12 mouse cellular contexts compared by ENCODE assay signal in genomic region chr12:98571896-98572680, GRCm38 (mm10). TPM values are rescaled to one million over a fixed set of nuclear protein-coding genes. Genes with fewer than 3 reads are reported as not detected.
DNase-seq lines count a peak whose midpoint lies in the region; ATAC-seq and TF ChIP-seq lines count a peak whose summit lies in the region.
"Had no signal": no experiment of that assay in that cellular context is flagged by ENCODE, and none has a peak within 500 bp of the region (broad histone marks: within the 10 kb centered on the region; RNA-seq: fewer than 3 reads in every experiment).

No protein-coding gene starts in this region.

- intact Hi-C loops in heart, postnatal 10 days (cut with DNase I) = no loop called here

- ATAC-seq in common myeloid progenitor, adult 5-6 weeks (replicated peaks; ENCODE audit: low read depth, poor library complexity, severe bottlenecking) = peak; percentile 56
- no peak for ATAC-seq in hindbrain, embryonic 14.5 days (ENCODE audit: low FRiP score)
- ATAC-seq in neural tube, embryonic 12.5 days (ENCODE audit: low FRiP score, low read depth) = no peak
- no peak for ATAC-seq in stomach, postnatal 0 days (ENCODE audit: low FRiP score, low TSS enrichment)

- no peaks in the 10 kb centered on the region for H3K36me3 ChIP-seq in hindbrain, embryonic 14.5 days (replicated peaks; ENCODE audit: control insufficient read depth, insufficient read depth)
- H3K36me3 ChIP-seq in neural tube, embryonic 12.5 days = no peaks in the 10 kb centered on the region
- no peaks in the 10 kb centered on the region for H3K36me3 ChIP-seq in stomach, postnatal 0 days (ENCODE audit: control insufficient read depth, insufficient read depth, low read length)
- no peaks in the 10 kb centered on the region for H3K36me3 ChIP-seq in kidney, adult 2 months (ENCODE audit: control insufficient read depth, insufficient read depth, low read length)
- H3K36me3 ChIP-seq: heart, embryonic 15.5 days; limb, embryonic 10.5 days; lung, embryonic 15.5 days had no signal

- H3K27me3 ChIP-seq in hindbrain, embryonic 14.5 days (ENCODE audit: control insufficient read depth, insufficient read depth, low read length) = no peaks in the 10 kb centered on the region
- peaks cover 8% of the 10 kb centered on the region for H3K27me3 ChIP-seq in neural tube, embryonic 12.5 days (replicated peaks)
- H3K27me3 ChIP-seq in stomach, postnatal 0 days (ENCODE audit: control insufficient read depth, insufficient read depth, low read length) = peaks cover 10% of the 10 kb centered on the region; the same call in 1 of the 2 replicates
- no peaks in the 10 kb centered on the region for H3K27me3 ChIP-seq in kidney, adult 2 months (replicated peaks; ENCODE audit: control insufficient read depth, insufficient read depth, low read length)

- TF ChIP-seq POLR2A in kidney, adult 2 months (IDR thresholded peaks at IDR 0.05; ENCODE audit: low read depth, low read length) = no peak

- TF ChIP-seq CTCF in stomach, postnatal 0 days (IDR thresholded peaks at IDR 0.05; ENCODE audit: low read depth) = no peak
- TF ChIP-seq CTCF in kidney, adult 2 months (conservative IDR thresholded peaks at IDR 0.05; ENCODE audit: insufficient read depth, insufficient read length, low read depth, low read length) = no peak

- peak overlapping the region; percentile 71 for H3K4me3 ChIP-seq in hindbrain, embryonic 14.5 days (replicated peaks; ENCODE audit: low read length)
- peak overlapping the region; percentile 68; the same call in 1 of the 2 replicates for H3K4me3 ChIP-seq in neural tube, embryonic 12.5 days
- H3K4me3 ChIP-seq in stomach, postnatal 0 days (ENCODE audit: low read depth, low read length) = no peak overlapping the region
- no peak overlapping the region for H3K4me3 ChIP-seq in kidney, adult 2 months (ENCODE audit: insufficient read depth, low read depth, low read length)
- H3K4me3 ChIP-seq: heart, embryonic 15.5 days; limb, embryonic 10.5 days; lung, embryonic 15.5 days had no signal

- 42% methylated on average over 8 of the region's 8 CpGs for WGBS in hindbrain, embryonic 14.5 days
- 48% methylated on average over 8 of the region's 8 CpGs for WGBS in neural tube, embryonic 12.5 days
- 47% methylated on average over 8 of the region's 8 CpGs for WGBS in stomach, postnatal 0 days
- 38% methylated on average over 8 of the region's 8 CpGs for WGBS in kidney, adult 2 months

- peaks cover 52% of the 10 kb centered on the region for H3K4me1 ChIP-seq in hindbrain, embryonic 14.5 days (replicated peaks; ENCODE audit: control insufficient read depth, insufficient read depth, low read length)
- H3K4me1 ChIP-seq in neural tube, embryonic 12.5 days = peaks cover 30% of the 10 kb centered on the region
- H3K4me1 ChIP-seq in stomach, postnatal 0 days (replicated peaks; ENCODE audit: control insufficient read depth, insufficient read depth) = no peaks in the 10 kb centered on the region
- H3K4me1 ChIP-seq in kidney, adult 2 months (ENCODE audit: control insufficient read depth, insufficient read depth, low read length) = no peaks in the 10 kb centered on the region

- H3K9me3 ChIP-seq in hindbrain, embryonic 14.5 days (ENCODE audit: control insufficient read depth, low read length) = no peaks in the 10 kb centered on the region
- no peaks in the 10 kb centered on the region for H3K9me3 ChIP-seq in neural tube, embryonic 12.5 days
- H3K9me3 ChIP-seq in stomach, postnatal 0 days (ENCODE audit: control insufficient read depth, low read length) = no peaks in the 10 kb centered on the region
- H3K9me3 ChIP-seq: heart, embryonic 15.5 days; limb, embryonic 10.5 days; lung, embryonic 15.5 days had no signal

- peak overlapping the region; percentile 71 for H3K4me2 ChIP-seq in hindbrain, embryonic 14.5 days (replicated peaks)
- H3K4me2 ChIP-seq in neural tube, embryonic 12.5 days (replicated peaks) = peak overlapping the region; percentile 80
- H3K4me2 ChIP-seq in stomach, postnatal 0 days (replicated peaks; ENCODE audit: low read depth) = no peak overlapping the region
- H3K4me2 ChIP-seq: heart, embryonic 15.5 days; lung, embryonic 15.5 days had no signal

- peak; percentile 57 to 60 for DNase-seq in cerebellum, adult 18-20 months
- DNase-seq in cerebellum, adult 8-10 months = no peak
- DNase-seq in hindbrain, embryonic 14.5 days (ENCODE audit: low spot score) = no peak
- no peak for DNase-seq in stomach, postnatal 0 days (ENCODE audit: low spot score)
- no peak for DNase-seq in kidney, adult 2 months
- DNase-seq in heart, postnatal 10 days = no peak
- DNase-seq: kidney, postnatal 36 days had no signal

- H3K9ac ChIP-seq in hindbrain, embryonic 14.5 days = peak overlapping the region; percentile 68
- 0 out of 2 replicates have a peak overlapping the region, but pooled peaks have one; percentile 30 for H3K9ac ChIP-seq in neural tube, embryonic 12.5 days
- H3K9ac ChIP-seq in stomach, postnatal 0 days (ENCODE audit: low read length) = no peak overlapping the region
- H3K9ac ChIP-seq: heart, embryonic 15.5 days; lung, embryonic 15.5 days had no signal

- H3K27ac ChIP-seq in hindbrain, embryonic 14.5 days = 0 out of 2 replicates have a peak overlapping the region, but pooled peaks have one; percentile 95
- no peak overlapping the region for H3K27ac ChIP-seq in neural tube, embryonic 12.5 days
- no peak overlapping the region for H3K27ac ChIP-seq in stomach, postnatal 0 days (replicated peaks)
- no peak overlapping the region for H3K27ac ChIP-seq in kidney, adult 2 months (ENCODE audit: insufficient read depth, low read depth, low read length)
- H3K27ac ChIP-seq: heart, embryonic 15.5 days; limb, embryonic 10.5 days; lung, embryonic 15.5 days had no signal

- TF ChIP-seq EP300 in stomach, postnatal 0 days (optimal IDR thresholded peaks at IDR 0.05) = no peak

RNA-seq across cellular contexts. Expression of gene Kcnk10, which starts 6.0 kb away (rescaled TPM):
- not detected in 2 replicates for total RNA-seq in common myeloid progenitor, adult 5-6 weeks (2017)
- polyA plus RNA-seq in hindbrain, embryonic 14.5 days (2014; fragmentation: Nextera tagmentation; extraction: Ambion mirVana) = 39.7 and 48.1 TPM in 2 replicates
- 24.8 and 30.7 TPM in 2 replicates for polyA plus RNA-seq in neural tube, embryonic 12.5 days (2016; fragmentation: Nextera tagmentation; extraction: Ambion mirVana)
- 3.0 and 3.9 TPM in 2 replicates for polyA plus RNA-seq in stomach, postnatal 0 days (2015; fragmentation: Nextera tagmentation; extraction: Ambion mirVana)
- polyA plus RNA-seq in kidney, adult 2 months (2012; rRNA removed) = 0.03 and 0.06 TPM in 2 replicates
- total RNA-seq in heart, postnatal 10 days (2021) = under 1 TPM in 1 of 2 experiments, not detected in 1; 0.02 TPM

RNA-seq across cellular contexts. Expression of gene Spata7, which starts 55.9 kb away (rescaled TPM):
- total RNA-seq in common myeloid progenitor, adult 5-6 weeks (2017) = 7.2 and 12.0 TPM in 2 replicates
- 29.3 and 29.9 TPM in 2 replicates for polyA plus RNA-seq in hindbrain, embryonic 14.5 days (2014; fragmentation: Nextera tagmentation; extraction: Ambion mirVana)
- 23.4 and 26.4 TPM in 2 replicates for polyA plus RNA-seq in neural tube, embryonic 12.5 days (2016; fragmentation: Nextera tagmentation; extraction: Ambion mirVana)
- 4.4 and 5.3 TPM in 2 replicates for polyA plus RNA-seq in stomach, postnatal 0 days (2015; fragmentation: Nextera tagmentation; extraction: Ambion mirVana)
- polyA plus RNA-seq in kidney, adult 2 months (2012; rRNA removed) = 3.2 and 3.7 TPM in 2 replicates
- 1 to 10 TPM; 7.4 to 7.7 TPM for total RNA-seq in heart, postnatal 10 days (2021)

Comparison
In these comparisons a context has a peak if more than half of its experiments do, and no peak if none do; other contexts are left out.
1. DNase-seq: peak in cerebellum, adult 18-20 months (2 of 2); none in cerebellum, adult 8-10 months (single experiment), hindbrain, embryonic 14.5 days (single experiment), stomach, postnatal 0 days (single experiment), kidney, adult 2 months (single experiment) and heart, postnatal 10 days (0 of 2).
2. H3K4me3 ChIP-seq: peak in hindbrain, embryonic 14.5 days (single experiment) and neural tube, embryonic 12.5 days (single experiment); none in stomach, postnatal 0 days (single experiment) and kidney, adult 2 months (single experiment).